Mouse (Mus musculus) activated CD4-positive, CD25-positive, alpha-beta regulatory T cell, adult 4 months (primary cell): Measurements from ENCODE around the gene Tpr. TPM values are rescaled to one million over a fixed set of nuclear protein-coding genes. Genes with fewer than 3 reads are reported as not detected.

Experiments used
- ATAC-seq: one replicate; pipeline ENCODE4 v1.8.0; 2017
- polyA plus RNA-seq, 2 experiments: library from polyadenylated mRNA; unstranded; fragments of 100-300 nt; shearing (Covaris generic); gene quantifications; one replicate each; pipeline ENCODE4 v1.2.1; 2017

Gene Tpr
- polyA plus RNA-seq = 100 to 1,000 TPM; 251 to 261 TPM

DNA sequence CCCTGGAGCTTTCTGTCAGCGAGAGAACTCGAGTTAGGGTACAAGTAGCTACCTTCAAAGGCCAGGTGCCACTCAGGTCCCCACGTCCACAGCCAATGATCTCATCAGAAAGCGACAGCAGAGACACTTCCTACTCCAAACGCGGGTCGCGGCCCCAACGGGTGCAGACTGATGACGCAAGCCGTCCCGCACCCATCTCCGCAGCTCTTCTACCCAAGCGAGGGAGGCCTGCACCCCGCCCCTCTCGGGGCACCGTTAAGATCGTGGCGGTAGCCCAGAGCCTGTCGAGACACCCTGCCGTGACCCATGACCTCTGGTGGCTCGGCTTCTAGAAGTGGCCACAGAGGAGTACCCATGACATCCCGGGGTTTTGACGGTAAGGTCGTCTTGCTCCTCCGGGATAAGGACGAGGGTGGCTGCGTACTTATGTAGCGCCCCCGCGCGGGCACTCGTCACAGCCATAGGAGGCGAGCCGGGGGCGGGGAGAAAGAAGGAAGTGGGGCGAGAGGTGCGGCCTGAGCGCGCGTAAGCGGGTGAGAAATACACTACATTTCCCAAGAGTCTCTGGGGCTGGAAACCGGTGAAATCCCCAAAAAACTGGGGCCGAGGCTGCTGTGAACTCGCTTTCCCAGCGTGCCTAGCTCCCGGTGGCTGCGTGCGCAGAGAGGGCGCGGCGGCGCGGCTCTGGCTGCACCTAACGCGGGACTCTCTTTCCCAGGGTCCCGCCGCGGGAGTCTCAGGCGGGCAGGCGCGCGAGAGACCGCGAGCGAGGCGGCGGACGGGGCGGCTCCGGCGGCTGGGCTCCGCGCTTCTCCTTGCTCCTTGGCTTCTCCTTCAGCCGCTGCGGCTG lies at the start of gene Tpr, which contains the start of gene Odr4:
TSS of gene Tpr (plus strand) at position 201 of the 850 bp plus-strand sequence.
TSS of gene Odr4 (minus strand) at position 443 of the 850 bp plus-strand sequence.
- peak; percentile 90 for ATAC-seq

DNA sequence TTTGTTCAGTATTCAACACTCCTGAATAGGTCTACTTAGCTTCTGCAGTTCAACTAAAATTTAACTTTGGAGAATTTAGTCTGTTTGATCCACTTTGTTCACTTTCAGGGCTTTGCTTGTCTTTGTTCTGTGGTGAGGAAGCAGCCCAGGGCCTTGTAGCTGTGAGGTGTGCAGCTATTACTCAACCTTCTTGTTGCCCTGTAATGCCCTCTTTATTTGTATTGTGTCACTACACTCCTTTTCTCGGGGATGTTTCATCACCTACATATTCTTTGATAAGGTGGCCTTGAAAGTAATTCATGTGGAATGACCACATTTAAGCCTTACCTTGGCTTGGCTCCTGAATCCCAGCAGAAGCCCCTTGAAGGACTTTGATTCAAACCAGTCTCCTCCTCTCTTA lies 31.8 kb upstream of the Tpr start:
- ATAC-seq = no peak

DNA sequence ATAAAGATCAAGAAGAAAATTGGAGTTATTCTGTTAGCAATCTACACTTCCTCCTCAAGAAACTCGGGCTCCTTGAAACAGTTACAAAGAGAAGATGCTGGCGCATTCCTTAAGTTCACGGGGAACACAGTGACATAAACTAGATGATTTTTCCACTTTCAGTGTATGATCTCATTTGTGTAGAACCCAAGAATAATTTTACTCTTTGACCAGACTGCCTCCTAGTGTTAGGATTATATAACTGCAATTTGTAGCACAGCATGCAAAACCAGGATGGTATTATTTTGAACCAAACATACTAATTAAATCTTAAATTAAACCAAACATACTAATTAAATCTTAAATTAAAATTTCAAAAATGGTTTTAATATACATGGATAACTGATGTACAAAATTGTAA lies 19.7 kb upstream of the Tpr start:
- ATAC-seq = peak; percentile 52

DNA sequence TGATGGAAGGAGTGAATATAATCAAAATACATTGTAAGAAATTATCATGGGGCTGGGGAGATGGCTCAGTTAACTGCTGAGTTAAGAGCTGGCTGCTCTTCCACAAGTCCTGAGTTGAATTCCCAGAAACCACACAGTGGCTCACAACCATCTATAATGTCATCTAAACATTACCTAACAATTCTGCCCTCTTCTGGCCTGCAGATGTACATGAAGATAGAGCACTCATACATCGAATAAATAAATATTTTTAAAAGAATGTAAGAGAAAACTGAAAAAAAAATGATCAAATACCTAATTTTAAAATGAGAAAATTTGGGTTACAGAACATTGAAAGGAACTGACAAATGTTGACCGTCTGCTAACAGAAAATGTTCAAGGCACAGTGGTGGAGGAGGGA lies 18.4 kb upstream of the Tpr start:
- no peak for ATAC-seq

DNA sequence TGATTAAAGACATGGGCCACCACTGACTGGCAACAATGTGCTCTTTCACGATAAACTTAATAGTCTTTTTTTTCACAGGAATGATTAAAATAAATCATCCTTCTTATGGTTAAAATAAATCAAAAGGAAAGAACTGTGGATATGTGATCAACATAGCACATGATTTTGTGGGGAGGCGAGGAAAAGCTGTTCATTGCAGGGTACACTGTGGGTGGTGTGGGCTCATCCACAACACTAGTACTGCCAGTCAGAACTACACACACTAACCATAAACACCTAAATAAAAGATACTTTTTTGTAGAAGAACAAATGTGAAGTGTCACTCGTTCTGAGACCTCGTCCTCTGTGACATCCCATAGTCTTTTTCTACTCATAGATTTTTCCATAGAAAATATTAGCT lies 8.5 kb upstream of the Tpr start:
- no peak for ATAC-seq

DNA sequence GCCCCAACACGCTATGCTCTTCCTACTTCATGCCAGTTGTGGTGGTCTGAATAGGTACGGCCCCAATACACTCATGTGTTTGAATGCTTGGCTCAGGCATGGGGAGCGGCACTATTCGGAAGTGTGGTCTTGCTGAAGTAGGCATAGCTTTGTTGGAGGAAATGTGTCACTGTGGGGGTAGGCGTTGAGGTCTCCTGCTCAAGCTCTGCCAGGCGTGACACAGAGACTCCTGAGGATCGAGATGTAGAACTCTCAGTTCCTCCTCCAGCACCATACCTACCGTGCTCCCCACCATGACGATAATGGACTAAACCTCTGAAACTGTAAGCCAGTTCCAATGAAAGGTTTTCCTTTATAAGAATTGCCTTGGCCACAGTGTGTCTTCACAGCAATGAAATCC lies 5.1 kb upstream of the Tpr start:
- ATAC-seq = no peak

DNA sequence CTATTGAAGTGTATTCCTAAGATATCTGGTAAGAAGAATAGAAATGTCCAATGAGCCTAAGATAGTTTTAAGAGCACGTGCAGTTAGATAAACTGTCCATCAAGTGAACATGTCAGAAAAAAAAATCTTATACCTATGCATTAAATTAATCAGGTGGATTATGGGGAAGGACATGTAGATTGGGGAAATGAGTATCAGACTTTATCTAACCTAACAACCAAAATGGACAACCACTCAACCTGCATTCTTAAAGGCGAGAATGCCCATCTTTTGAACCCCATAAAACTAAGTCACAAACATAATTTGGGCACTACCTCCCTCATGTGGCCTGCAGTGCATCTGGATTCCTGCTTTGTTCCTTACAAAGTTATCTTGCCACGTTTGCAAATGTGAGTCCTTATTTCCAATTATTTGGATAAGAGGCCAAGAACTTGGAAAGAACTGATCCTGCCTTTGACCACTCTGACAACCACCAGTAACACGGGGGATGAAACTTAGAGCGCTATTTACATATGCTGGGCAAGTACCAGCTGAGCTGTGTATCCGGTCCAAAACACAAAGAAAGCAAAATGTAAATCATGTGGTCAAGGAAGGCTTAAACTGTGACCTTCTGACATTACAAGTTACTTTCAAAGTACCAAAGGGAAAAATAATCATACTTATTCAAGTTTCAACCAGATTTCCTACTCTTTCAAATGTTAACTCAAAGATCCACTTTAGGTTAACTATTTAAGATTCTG lies 3.1 kb upstream of the Tpr start:
- no peak for ATAC-seq

DNA sequence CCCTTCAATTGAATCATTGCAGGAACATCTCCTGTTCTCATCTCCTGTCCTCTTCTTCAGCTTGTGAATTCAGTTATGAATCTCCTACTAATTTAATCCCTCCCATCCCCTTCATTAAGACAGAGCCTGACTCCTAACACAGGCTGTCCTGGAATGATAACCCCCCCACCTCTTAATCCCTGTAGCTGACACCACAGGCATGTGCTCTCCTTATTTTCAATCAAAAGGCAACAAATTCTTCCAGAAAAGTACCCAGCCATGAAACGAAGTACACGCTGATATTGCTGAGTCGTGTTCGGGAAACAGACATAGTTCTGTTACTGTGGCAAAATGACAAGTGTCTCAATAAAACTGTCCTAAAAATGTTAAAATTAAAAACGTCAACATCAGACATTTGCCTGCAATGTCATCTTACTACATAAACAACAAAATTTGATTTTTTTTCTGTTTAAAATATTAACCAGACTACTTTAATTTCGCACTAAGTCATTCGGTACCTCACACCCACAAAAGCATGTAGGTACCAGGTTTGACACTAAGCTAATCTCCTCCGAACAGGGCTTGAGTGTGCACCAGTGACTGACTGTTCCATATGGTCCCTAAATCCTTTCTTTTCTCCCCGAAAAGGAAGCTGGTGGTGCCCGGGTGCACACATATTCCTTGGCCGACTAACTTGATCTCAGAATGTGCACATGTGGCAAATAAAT lies 554 bp upstream of the Tpr start:
- ATAC-seq = no peak

DNA sequence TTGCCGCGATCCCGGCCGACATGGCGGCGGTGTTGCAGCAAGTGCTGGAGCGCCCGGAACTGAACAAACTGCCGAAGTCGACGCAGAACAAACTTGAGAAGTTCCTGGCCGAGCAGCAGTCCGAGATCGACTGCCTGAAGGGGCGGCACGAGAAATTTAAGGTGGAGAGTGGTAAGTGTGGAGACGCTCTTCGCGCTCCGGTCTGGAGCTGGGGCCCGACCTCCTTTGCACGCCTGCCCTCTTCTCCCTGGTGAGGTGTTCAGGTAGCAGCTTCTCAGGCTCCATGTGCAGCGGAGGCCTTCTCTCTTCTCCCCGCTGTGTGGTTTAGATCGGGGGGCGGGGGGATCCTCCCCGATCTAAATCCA lies 832 bp downstream of the Tpr start:
- peak; percentile 7 for ATAC-seq

DNA sequence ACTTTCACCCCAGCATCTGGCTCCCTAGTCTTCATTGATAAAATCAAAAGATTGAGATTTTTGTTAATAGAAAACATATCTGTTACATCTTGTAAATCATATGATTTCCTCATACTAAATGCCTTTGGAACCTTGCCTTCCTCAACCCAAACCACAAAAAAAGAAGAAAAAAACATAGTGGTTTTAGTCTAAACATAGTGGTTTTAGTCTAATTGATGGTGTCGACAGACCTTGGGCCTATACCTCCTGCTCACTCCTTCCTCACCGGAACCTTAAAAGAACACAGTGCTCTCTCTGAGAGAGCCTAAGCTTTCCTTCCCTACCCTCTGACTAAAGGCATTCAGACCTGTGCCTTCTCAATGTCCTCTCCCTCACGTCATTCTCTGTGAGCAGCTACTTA lies 3.4 kb downstream of the Tpr start:
- no peak for ATAC-seq

DNA sequence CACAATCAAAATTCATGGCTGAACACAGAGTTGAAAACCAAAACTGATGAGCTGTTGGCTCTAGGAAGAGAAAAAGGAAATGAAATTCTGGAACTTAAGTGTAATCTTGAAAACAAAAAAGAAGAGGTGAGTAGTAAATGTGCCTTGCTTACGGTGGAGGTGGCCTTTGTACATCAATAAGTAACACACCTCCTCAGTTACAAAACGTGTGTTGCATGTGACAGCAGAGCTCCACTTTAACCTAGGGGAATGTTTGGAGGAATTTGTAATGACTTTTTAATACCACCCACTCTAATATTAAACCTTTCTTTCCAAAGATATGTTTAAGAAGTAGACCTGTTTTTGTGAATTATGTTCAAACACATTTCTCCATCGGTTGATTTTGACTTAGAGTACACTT lies 11.3 kb downstream of the Tpr start:
- ATAC-seq = no peak

DNA sequence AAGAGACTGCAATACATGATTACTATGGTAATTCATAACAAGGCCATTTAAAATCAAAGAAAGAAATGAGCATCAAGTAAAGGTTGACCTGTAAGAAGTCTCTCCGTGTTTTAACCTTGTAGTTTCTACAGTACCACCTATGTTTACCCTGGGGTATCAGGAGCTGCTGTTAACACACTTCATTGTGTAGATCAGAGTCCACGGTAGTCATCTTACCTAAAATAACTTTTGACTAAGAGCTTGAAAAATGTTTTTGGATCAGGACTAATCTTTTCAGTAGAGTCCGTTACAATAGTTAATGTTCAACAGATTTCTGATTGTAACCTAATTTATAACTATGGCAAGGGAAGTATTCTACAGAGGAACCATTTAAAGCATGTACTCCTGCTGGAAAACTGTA lies 11.9 kb downstream of the Tpr start:
- no peak for ATAC-seq

DNA sequence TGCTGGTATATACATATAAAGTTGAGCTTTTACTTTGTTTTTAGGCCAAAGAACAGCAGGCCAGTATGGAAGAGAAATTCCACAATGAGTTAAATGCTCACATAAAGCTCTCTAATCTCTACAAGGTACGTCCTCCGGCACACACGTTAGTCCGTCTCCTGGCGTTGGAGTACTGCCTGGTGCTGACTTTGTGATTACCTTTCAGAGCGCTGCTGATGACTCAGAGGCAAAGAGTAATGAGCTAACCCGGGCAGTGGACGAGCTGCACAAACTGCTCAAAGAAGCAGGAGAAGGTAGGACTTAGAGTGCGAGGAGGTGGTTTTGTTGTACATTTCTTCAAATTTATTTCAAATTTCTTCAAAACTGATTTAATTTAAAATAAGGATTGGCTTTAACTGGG lies 14.6 kb downstream of the Tpr start:
- ATAC-seq = no peak

DNA sequence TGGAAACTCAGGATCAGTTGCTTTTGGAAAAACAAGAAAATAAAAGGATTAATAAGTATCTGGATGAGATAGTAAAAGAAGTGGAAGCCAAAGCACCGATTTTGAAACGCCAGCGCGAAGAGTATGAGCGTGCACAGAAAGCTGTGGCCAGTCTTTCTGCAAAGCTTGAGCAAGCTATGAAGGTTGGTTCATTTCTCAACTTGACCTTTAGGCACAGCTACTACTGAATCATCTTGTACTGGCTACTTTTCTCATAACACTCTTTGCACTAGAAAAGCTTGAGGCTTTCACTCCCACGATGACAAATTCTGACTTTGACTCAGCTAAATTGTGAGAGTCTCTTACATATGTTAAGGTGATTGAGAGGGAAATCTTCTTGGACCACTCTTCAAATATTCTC lies 17.4 kb downstream of the Tpr start:
- ATAC-seq = no peak

DNA sequence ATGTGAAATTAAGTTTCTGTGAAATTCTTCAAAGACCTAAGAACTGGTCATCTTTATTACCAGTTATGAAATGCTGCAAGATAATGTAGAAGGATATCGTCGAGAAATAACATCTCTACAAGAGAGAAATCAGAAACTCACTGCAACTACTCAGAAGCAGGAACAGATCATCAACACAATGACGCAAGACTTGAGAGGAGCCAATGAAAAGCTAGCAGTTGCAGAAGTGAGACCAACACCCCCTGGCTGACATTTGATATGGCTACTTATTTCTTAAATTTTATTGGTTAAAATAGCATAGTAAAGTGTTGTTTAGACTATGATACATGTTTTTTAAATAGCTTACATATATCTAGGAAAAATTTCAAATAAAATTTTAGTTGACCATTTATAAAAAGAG lies 23.4 kb downstream of the Tpr start:
- ATAC-seq = no peak

DNA sequence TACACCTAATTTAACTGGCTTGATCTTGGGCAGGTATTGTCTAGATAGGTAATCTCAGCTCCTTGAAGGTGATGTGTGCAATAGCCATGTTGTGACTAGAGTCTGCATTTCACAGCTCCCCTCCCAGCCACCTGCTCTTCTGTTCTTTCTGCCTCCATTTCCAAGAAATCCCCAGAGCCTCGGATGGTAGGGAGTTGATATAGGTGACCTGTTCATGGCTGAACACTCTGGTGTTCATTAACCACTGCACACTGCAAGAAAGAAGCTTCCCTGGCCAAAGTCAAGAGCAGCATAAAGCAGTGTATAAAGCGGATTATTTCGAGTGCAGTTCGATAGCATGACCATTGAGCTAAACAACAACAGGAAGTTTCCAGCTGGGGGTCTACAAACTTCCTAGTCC lies 25.8 kb downstream of the Tpr start:
- no peak for ATAC-seq

DNA sequence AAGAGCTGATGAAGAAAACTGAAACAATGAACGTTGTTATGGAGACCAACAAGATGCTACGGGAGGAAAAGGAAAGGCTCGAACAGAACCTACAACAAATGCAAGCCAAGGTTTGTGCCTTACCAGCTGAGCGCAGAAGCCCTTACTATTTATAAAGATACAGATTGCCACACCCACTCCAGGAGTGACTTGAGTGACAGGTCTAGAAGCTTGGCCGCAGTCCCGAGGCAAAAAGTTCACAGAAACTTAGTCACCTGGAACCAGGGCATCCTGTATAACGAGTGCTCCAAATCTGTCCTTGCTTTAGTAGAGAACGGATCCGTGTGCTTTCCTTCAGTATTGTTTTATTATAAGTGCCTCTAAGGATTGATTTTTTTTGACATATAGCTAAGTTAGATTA lies 33.0 kb downstream of the Tpr start:
- ATAC-seq = no peak

DNA sequence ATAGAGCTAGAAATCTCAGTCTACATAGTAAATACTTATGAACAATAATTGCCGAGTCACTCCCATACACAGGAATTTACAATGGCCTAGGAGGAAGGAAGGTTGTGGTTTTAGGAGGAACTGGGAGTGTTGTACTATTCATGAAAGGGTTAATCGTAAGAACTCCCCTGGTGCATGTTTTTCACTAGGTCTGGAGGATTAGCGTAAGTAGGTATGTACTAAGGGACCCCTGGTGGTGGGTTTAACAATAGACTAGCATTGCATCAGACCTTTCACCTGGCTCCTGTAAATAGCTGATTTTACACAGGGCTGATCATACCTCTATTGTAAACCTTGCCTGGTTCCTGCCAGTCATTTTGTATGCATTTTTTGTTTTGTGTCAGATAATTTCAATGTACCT lies 33.6 kb downstream of the Tpr start:
- no peak for ATAC-seq

DNA sequence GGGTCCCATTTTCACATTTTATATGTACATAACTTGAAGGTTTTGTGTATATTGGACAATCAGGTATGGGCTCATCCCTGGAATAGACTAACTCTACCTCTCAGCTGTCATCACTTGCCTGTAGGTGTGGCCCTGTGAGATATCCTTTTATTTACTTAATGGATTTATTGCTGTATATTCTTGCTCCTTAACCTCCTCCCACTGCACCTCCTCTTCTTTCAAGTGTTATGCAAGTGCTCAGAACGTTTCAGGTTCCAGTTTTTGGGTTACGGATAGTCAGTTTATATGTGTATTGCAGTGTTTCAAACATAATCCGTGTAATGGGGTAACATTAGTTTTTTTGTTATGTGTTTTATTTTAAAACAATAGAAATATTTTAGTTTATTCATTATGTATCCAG lies 46.0 kb downstream of the Tpr start:
- no peak for ATAC-seq

DNA sequence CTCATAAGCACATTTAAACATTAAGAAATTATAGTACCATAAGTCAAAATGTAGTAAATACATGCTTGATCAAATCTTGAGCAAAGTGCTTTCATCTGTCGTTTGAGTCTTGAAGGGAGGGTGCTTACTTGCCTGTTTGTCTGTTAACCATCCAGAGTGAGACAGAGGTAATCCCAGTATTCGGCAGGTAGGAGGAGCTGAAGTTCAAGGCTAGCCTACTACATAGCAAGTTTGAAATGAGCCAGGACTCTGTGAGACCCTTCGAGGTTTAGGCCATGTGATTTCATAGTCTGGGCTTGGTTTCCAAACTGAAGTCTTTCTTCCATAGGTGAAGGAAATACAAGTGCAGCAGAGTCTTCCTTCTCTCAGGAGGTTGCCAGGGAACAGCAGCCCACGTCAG lies 49.1 kb downstream of the Tpr start:
- no peak for ATAC-seq

DNA sequence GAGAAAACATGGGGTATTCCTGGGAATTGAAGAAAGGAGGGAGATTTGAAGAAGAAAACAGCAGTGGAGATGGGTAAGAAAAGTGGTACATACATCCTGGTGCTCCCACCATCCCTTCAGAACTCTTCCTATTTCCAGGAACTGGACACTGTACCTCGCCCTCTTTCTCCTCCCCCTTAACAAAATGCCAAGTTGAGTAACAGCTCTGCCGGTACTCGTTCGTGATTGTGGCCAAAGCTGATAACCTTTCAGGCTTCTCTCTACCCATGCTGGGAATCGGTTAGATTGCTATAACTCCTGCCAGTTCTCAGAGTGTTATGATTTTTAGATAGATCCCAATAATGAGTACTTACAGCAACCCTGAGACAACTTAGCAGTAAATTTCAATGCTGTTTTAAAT lies 66.3 kb downstream of the Tpr start:
- ATAC-seq = no peak

DNA sequence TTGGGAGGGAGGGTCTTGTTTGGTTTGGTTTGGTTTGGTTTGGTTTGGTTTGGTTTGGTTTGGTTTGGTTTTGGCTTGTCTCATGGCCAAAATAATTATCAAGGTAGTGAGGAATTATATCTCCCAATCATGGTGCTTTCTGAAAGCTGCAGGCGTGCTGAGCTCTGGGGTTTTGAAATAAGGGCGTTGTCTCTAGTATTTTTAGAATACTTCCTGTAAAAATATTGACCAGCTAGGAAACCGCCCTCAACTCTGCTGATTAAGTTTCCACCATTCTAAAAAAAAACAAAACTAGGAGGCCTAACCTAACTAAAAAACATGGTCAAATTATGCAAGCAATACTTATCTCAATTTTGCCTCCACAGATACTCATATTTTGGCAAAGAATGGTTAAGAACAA lies 67.0 kb downstream of the Tpr start:
- ATAC-seq = peak; percentile 44

DNA sequence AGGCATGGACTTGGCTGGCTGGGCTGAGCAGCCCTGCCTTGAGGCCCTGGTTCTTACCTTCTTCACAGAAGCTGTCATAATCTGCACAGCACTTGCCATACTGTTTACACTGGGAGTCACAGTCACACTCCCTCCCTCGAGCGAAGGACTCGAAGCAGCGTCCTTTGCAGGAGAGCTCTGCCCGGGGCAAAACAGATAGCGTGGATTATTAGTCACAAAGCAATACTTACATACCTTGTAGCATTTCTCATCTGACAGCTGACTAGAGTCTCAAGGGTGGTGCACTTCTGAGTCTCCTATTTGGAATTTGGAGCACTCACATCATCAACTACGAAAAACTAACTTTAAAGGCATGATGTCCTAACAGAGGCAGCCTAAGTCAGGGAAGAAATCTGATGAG lies 68.0 kb downstream of the Tpr start:
- ATAC-seq = no peak

DNA sequence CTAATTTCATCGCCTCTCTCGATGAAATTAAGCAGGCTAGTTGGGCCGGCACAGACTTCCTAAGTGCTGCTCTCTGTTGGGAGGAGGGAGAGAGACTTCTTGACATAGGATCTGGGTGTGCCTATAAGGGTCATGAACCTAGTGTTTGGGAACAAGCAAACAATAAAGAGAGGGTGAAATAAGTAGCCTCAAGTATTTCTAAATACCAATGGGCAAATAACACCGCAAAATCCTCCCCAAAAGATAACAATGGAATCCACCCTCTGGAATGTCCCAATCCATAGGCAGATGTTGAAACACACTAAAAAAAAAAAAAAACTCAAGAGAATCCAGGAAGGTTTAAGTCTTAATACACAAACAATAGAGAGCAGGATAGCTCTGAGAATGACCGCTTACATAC lies 70.4 kb downstream of the Tpr start:
- ATAC-seq = no peak
